Mouse (Mus musculus): ENCODE results near the gene Otud1. TPM values are rescaled to one million over a fixed set of nuclear protein-coding genes. Genes with fewer than 3 reads are reported as not detected.

Gene Otud1
- polyA plus RNA-seq, 1 experiment from 2014 or later: 5.2 TPM

Other genes with a start within 250 kb of the Otud1 start
- gene Ptf1a, start 212.1 kb upstream of the Otud1 start, polyA plus RNA-seq (2015; fragmentation: Nextera tagmentation; extraction: Ambion mirVana): not detected in 2 replicates
- not detected in 2 replicates for gene 4921504E06Rik, start 103.8 kb upstream of the Otud1 start, polyA plus RNA-seq (2015; fragmentation: Nextera tagmentation; extraction: Ambion mirVana)